Mouse (Mus musculus) liver, embryonic 14.5 days (tissue): ENCODE results near the gene Cwc27.

Source experiments
- CTCF ChIP-seq: IDR thresholded peaks from 2 replicates; pipeline ENCODE4 v1.5.1; 2016; ENCODE audit warnings: antibody characterized with exemption, low read depth, control low read depth
- EP300 ChIP-seq: IDR thresholded peaks from 2 replicates; pipeline ENCODE4 v1.6.1; 2016; ENCODE audit warnings: antibody characterized with exemption, low read depth

- TF ChIP-seq EP300 = no peak
- TF ChIP-seq CTCF = no peak
These were observed 57.6 kb downstream of the Cwc27 start for GRCm38 (mm10) chr13:104759381-104759780.
